Mouse (Mus musculus) heart, postnatal 0 days (tissue): ENCODE results near the gene Fry.
A peak's percentile ranks its signal among the peaks of the same experiment; 100 is the strongest.

Experiments
- CTCF ChIP-seq: IDR thresholded peaks from 2 replicates; pipeline ENCODE4 v1.5.1; 2016; ENCODE audit warnings: antibody characterized with exemption, control low read depth, low read depth
- EP300 ChIP-seq: IDR thresholded peaks from 2 replicates; pipeline ENCODE4 v1.6.1; 2016; ENCODE audit warnings: antibody characterized with exemption, low read depth

GRCm38 (mm10) chr5:150220333-150220732, 101.9 kb downstream of the Fry start:
- TF ChIP-seq CTCF, result peak; percentile 70
- no peak for TF ChIP-seq EP300
